Mouse (Mus musculus): ENCODE measurements around the gene Nf2. TPM values are rescaled to one million over a fixed set of nuclear protein-coding genes. Genes with fewer than 3 reads are reported as not detected.
A peak's percentile ranks its signal among the peaks of the same experiment; 100 is the strongest.

Gene Nf2
- polyA plus RNA-seq, 1 experiment = 56.1 TPM

- no peaks in the 10 kb centered on the region for H3K27me3 ChIP-seq (ENCODE audit: control insufficient read depth, insufficient read depth, low read length)
- no peak for DNase-seq
- no peak overlapping the region for H3K27ac ChIP-seq (ENCODE audit: control insufficient read depth, insufficient read depth, low read length)
- 0 out of 2 replicates have a peak, but pooled peaks cover 2% of the 10 kb centered on the region for H3K4me1 ChIP-seq (replicated peaks; ENCODE audit: control insufficient read depth, insufficient read depth, low read length)
- WGBS = 92% methylated on average over 3 of the region's 3 CpGs
- H3K4me3 ChIP-seq (ENCODE audit: control insufficient read depth, insufficient read depth, low read length) = no peak overlapping the region
- H3K36me3 ChIP-seq (ENCODE audit: control insufficient read depth, insufficient read depth, low read length) = no peaks in the 10 kb centered on the region
- TF ChIP-seq POLR2A (IDR thresholded peaks at IDR 0.05; ENCODE audit: control insufficient read depth, extremely low read depth, insufficient read depth, low read length, poor library complexity) (no peak), CTCF (IDR thresholded peaks at IDR 0.05; ENCODE audit: borderline replicate concordance, control insufficient read depth, extremely low read depth, insufficient read depth, low read length, poor library complexity) (no peak)
These were observed 8.3 kb downstream of the Nf2 start for GRCm38 (mm10) chr11:4840942-4841526.

DNA sequence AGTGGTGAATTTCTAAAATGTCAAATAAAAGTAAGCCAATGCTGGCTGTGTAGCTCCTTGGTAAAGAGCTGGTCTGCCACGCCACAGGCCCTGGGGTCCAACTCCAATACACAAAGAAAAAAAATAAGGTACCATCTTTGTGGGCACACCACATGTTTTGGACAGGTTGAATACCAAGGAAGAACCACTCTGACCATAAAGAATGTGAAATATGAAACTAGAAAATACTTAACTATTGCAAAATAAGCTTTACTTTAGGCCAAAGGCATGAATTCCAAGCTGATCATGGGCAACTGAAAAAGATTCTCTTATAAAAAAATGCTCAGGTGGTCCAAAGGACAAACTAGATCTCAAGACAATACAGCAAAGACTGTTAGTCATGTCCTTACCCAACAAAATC lies 11.1 kb downstream of the Nf2 start:
- TF ChIP-seq CTCF (IDR thresholded peaks at IDR 0.05; ENCODE audit: borderline replicate concordance, control insufficient read depth, extremely low read depth, insufficient read depth, low read length, poor library complexity) (no peak), POLR2A (IDR thresholded peaks at IDR 0.05; ENCODE audit: control insufficient read depth, extremely low read depth, insufficient read depth, low read length, poor library complexity) (no peak)
- 95% methylated on average over 1 of the region's 1 CpGs for WGBS
- H3K4me1 ChIP-seq (replicated peaks; ENCODE audit: control insufficient read depth, insufficient read depth, low read length) = 0 out of 2 replicates have a peak, but pooled peaks cover 2% of the 10 kb centered on the region
- no peak for DNase-seq
- no peak overlapping the region for H3K4me3 ChIP-seq (ENCODE audit: control insufficient read depth, insufficient read depth, low read length)
- H3K36me3 ChIP-seq (ENCODE audit: control insufficient read depth, insufficient read depth, low read length) = no peaks in the 10 kb centered on the region
- no peak overlapping the region for H3K27ac ChIP-seq (ENCODE audit: control insufficient read depth, insufficient read depth, low read length)
- no peaks in the 10 kb centered on the region for H3K27me3 ChIP-seq (ENCODE audit: control insufficient read depth, insufficient read depth, low read length)

DNA sequence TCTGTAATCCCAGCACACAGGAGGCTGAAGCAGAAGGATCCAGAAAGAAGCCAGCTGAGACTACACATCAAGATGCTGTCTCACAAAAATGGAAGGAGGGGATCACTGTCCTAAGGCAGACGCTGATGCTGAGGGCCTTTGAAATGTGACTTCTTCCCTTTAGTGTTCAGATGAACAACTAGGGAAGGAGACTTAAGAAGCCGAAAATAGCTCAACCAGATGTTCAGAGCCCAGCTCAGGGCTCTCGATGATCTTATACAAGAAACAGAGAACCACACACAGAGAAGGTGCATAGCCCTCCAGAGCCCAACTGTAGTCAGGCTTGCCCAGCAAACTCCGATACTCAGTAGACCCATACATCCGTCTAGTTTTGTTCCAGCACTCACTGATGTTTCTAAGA lies 12.0 kb downstream of the Nf2 start:
- no peak overlapping the region for H3K27ac ChIP-seq (ENCODE audit: control insufficient read depth, insufficient read depth, low read length)
- 54% methylated on average over 5 of the region's 5 CpGs for WGBS
- no peak for DNase-seq
- no peak overlapping the region for H3K4me3 ChIP-seq (ENCODE audit: control insufficient read depth, insufficient read depth, low read length)
- H3K4me1 ChIP-seq (replicated peaks; ENCODE audit: control insufficient read depth, insufficient read depth, low read length) = 0 out of 2 replicates have a peak, but pooled peaks cover 2% of the 10 kb centered on the region
- no peaks in the 10 kb centered on the region for H3K36me3 ChIP-seq (ENCODE audit: control insufficient read depth, insufficient read depth, low read length)
- TF ChIP-seq CTCF (IDR thresholded peaks at IDR 0.05; ENCODE audit: borderline replicate concordance, control insufficient read depth, extremely low read depth, insufficient read depth, low read length, poor library complexity) (no peak), POLR2A (IDR thresholded peaks at IDR 0.05; ENCODE audit: control insufficient read depth, extremely low read depth, insufficient read depth, low read length, poor library complexity) (no peak)
- H3K27me3 ChIP-seq (ENCODE audit: control insufficient read depth, insufficient read depth, low read length) = no peaks in the 10 kb centered on the region

- TF ChIP-seq CTCF (IDR thresholded peaks at IDR 0.05; ENCODE audit: borderline replicate concordance, control insufficient read depth, extremely low read depth, insufficient read depth, low read length, poor library complexity) = no peak
- no peak for TF ChIP-seq POLR2A (IDR thresholded peaks at IDR 0.05; ENCODE audit: control insufficient read depth, extremely low read depth, insufficient read depth, low read length, poor library complexity)
- WGBS = 52% methylated on average over 6 of the region's 6 CpGs
- peak; percentile 58 for DNase-seq
- H3K36me3 ChIP-seq (ENCODE audit: control insufficient read depth, insufficient read depth, low read length) = no peaks in the 10 kb centered on the region
- no peak overlapping the region for H3K4me3 ChIP-seq (ENCODE audit: control insufficient read depth, insufficient read depth, low read length)
- H3K27me3 ChIP-seq (ENCODE audit: control insufficient read depth, insufficient read depth, low read length) = no peaks in the 10 kb centered on the region
- H3K4me1 ChIP-seq (replicated peaks; ENCODE audit: control insufficient read depth, insufficient read depth, low read length) = 0 out of 2 replicates have a peak, but pooled peaks cover 2% of the 10 kb centered on the region
- no peak overlapping the region for H3K27ac ChIP-seq (ENCODE audit: control insufficient read depth, insufficient read depth, low read length)
These were observed 12.6 kb downstream of the Nf2 start for GRCm38 (mm10) chr11:4836755-4837154.

GRCm38 (mm10) chr11:4835436-4835835 lies 13.9 kb downstream of the Nf2 start:
- no peak overlapping the region for H3K4me3 ChIP-seq (ENCODE audit: control insufficient read depth, insufficient read depth, low read length)
- no peak for TF ChIP-seq POLR2A (IDR thresholded peaks at IDR 0.05; ENCODE audit: control insufficient read depth, extremely low read depth, insufficient read depth, low read length, poor library complexity)
- TF ChIP-seq CTCF (IDR thresholded peaks at IDR 0.05; ENCODE audit: borderline replicate concordance, control insufficient read depth, extremely low read depth, insufficient read depth, low read length, poor library complexity) = no peak
- no peak for DNase-seq
- H3K4me1 ChIP-seq (replicated peaks; ENCODE audit: control insufficient read depth, insufficient read depth, low read length) = 0 out of 2 replicates have a peak, but pooled peaks cover 2% of the 10 kb centered on the region
- H3K36me3 ChIP-seq (ENCODE audit: control insufficient read depth, insufficient read depth, low read length) = no peaks in the 10 kb centered on the region
- WGBS = 94% methylated on average over 6 of the region's 6 CpGs
- H3K27ac ChIP-seq (ENCODE audit: control insufficient read depth, insufficient read depth, low read length) = no peak overlapping the region
- no peaks in the 10 kb centered on the region for H3K27me3 ChIP-seq (ENCODE audit: control insufficient read depth, insufficient read depth, low read length)

DNA sequence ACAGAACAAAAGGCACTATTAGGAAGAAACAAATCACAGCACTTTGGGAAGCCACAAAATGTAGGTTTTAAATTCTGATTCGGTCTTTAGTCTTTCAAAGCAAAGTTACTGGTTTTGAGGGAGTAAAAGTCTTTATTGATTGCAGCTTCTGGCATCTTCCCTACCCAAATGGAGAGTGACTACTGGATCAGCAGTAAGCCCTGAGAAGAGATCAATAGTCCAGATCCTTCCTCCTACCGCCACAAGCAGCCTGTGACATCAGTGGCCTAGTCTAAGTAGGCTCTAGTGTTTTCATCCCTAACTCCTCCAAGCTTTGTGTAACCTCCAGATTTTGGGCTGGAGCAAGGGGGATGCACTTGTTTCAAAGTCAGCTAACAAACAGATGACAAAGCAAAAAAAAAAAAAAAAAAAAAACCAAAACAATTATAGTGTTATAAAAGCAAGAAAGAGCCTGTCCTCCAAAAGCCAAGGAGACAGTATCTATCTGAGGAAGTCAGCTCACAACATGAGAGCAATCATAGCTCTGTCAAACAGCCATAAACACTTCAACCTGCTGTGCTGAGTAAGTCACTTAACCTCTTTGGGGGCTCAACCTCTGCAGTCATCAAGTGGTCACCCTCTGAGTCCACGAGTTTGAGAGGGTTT lies 15.9 kb downstream of the Nf2 start:
- Histone ChIP-seq H3K4me1 (replicated peaks; ENCODE audit: control insufficient read depth, insufficient read depth, low read length) (0 out of 2 replicates have a peak, but pooled peaks cover 4% of the 10 kb centered on the region), H3K36me3 (ENCODE audit: control insufficient read depth, insufficient read depth, low read length) (no peaks in the 10 kb centered on the region), H3K4me3 (ENCODE audit: control insufficient read depth, insufficient read depth, low read length) (no peak overlapping the region), H3K27me3 (ENCODE audit: control insufficient read depth, insufficient read depth, low read length) (no peaks in the 10 kb centered on the region), H3K27ac (ENCODE audit: control insufficient read depth, insufficient read depth, low read length) (no peak overlapping the region)
- WGBS = 90% methylated on average over 3 of the region's 3 CpGs
- DNase-seq = no peak
- no peak for TF ChIP-seq CTCF (IDR thresholded peaks at IDR 0.05; ENCODE audit: borderline replicate concordance, control insufficient read depth, extremely low read depth, insufficient read depth, low read length, poor library complexity)
- TF ChIP-seq POLR2A (IDR thresholded peaks at IDR 0.05; ENCODE audit: control insufficient read depth, extremely low read depth, insufficient read depth, low read length, poor library complexity) = no peak

Data from thymus, adult 2 months (tissue).